Mouse (Mus musculus) liver, embryonic 14.5 days (tissue): Measurements from ENCODE around the gene Tgtp2.

Experiments used
- CTCF ChIP-seq: IDR thresholded peaks from 2 replicates; pipeline ENCODE4 v1.5.1; 2016; ENCODE audit warnings: antibody characterized with exemption, low read depth, control low read depth
- EP300 ChIP-seq: IDR thresholded peaks from 2 replicates; pipeline ENCODE4 v1.6.1; 2016; ENCODE audit warnings: antibody characterized with exemption, low read depth

GRCm38 (mm10) chr11:49112624-49113219 is 48.7 kb upstream of the Tgtp2 start:
- TF ChIP-seq EP300, result no peak
- TF ChIP-seq CTCF, result no peak
